In the genomic region with DNA sequence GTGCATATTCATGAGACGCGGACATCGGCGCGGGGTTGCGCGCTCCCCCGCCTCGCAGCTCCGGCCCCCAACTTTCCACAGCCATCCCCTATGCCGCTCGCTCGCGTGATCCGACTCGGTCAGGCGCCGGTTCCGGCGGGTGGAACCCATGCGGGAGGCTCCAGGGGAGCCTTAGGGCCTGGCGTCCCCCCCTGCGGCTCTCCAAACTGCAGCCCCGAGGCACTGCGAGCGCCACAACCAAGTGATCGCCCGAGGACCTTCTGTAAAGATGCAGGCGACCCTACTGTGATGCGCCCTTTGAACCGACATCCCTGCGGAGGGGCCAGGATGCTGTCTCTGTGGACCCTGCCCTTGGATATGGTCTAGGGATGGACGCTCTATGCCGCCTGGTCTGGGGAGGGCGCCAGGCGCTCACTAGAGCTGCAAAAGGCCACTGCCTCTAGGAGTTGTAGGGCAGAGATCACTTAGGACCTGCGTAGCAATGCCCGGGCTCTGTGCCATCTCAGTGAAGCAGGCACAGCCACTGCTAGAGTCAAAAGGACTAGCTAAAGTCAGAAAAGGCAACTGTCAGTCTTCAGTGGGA, we compare ENCODE assay signal across 8 mouse cellular contexts. TPM values are rescaled to one million over a fixed set of nuclear protein-coding genes. Genes with fewer than 3 reads are reported as not detected.
DNase-seq lines count a peak whose midpoint lies in the region; ATAC-seq lines count a peak whose summit lies in the region.

No protein-coding gene starts in this region.

- intact Hi-C loops in heart, postnatal 10 days (cut with DNase I), result loop anchor here (5.0 kb wide), 1 partner anchor 504 kb away; no protein-coding TSS in a partner anchor

- ATAC-seq in common myeloid progenitor, adult 5-6 weeks (replicated peaks; ENCODE audit: low read depth, poor library complexity, severe bottlenecking), result 0 out of 2 replicates have a peak, but pooled peaks have one; percentile 10
- peak; percentile 54 for ATAC-seq in neural tube, embryonic 12.5 days (ENCODE audit: low FRiP score, low read depth)

- H3K27me3 ChIP-seq in limb, embryonic 10.5 days (ENCODE audit: low read depth, poor library complexity, severe bottlenecking), result peaks cover 47% of the 10 kb centered on the region
- H3K27me3 ChIP-seq in neural tube, embryonic 12.5 days (replicated peaks), result peaks cover 11% of the 10 kb centered on the region

- H3K9me3 ChIP-seq in limb, embryonic 10.5 days (replicated peaks), result no peaks in the 10 kb centered on the region
- H3K9me3 ChIP-seq in neural tube, embryonic 12.5 days, result no peaks in the 10 kb centered on the region

- DNase-seq in right cerebral cortex, adult 18-20 months, result peak; percentile 30
- DNase-seq in right cerebral cortex, postnatal 36 days (ENCODE audit: low spot score in 2 of 2), result no peak
- DNase-seq in heart, postnatal 10 days, result peak; percentile 5 to 18
- no peak for DNase-seq in limb, embryonic 10.5 days (ENCODE audit: low spot score)
- DNase-seq in urinary bladder, postnatal 25 days (ENCODE audit: low spot score), result no peak
- DNase-seq in frontal cortex, postnatal 36 days (ENCODE audit: low spot score in 2 of 2), result no peak

- under 1% methylated on average over 38 of the region's 38 CpGs for WGBS in limb, embryonic 10.5 days
- 2% methylated on average over 38 of the region's 38 CpGs for WGBS in neural tube, embryonic 12.5 days

- no peaks in the 10 kb centered on the region for H3K36me3 ChIP-seq in limb, embryonic 10.5 days
- no peaks in the 10 kb centered on the region for H3K36me3 ChIP-seq in neural tube, embryonic 12.5 days

- H3K9ac ChIP-seq in neural tube, embryonic 12.5 days, result peak overlapping the region; percentile 77

- H3K27ac ChIP-seq in limb, embryonic 10.5 days, result peak overlapping the region; percentile 78
- H3K27ac ChIP-seq in neural tube, embryonic 12.5 days, result no peak overlapping the region

- peaks cover 21% of the 10 kb centered on the region for H3K4me1 ChIP-seq in limb, embryonic 10.5 days
- peaks cover 13% of the 10 kb centered on the region for H3K4me1 ChIP-seq in neural tube, embryonic 12.5 days

- H3K4me3 ChIP-seq in limb, embryonic 10.5 days, result peak overlapping the region; percentile 74
- peak overlapping the region; percentile 69 for H3K4me3 ChIP-seq in neural tube, embryonic 12.5 days

- peak overlapping the region; percentile 96 for H3K4me2 ChIP-seq in neural tube, embryonic 12.5 days (replicated peaks)

RNA-seq across cellular contexts. Expression of gene Clstn2, which starts 0.4 kb away (rescaled TPM):
- total RNA-seq in common myeloid progenitor, adult 5-6 weeks (2017), result not detected in 2 replicates
- 1 to 10 TPM; 2.5 TPM for total RNA-seq in heart, postnatal 10 days (2021)
- polyA plus RNA-seq in limb, embryonic 10.5 days (2016; fragmentation: Nextera tagmentation; extraction: Ambion mirVana), result 0.36 and 0.79 TPM in 2 replicates
- 11.6 and 13.7 TPM in 2 replicates for polyA plus RNA-seq in neural tube, embryonic 12.5 days (2016; fragmentation: Nextera tagmentation; extraction: Ambion mirVana)

Comparison
In these comparisons a context has a peak if more than half of its experiments do, and no peak if none do; other contexts are left out.
1. DNase-seq: peak in right cerebral cortex, adult 18-20 months (single experiment) and heart, postnatal 10 days (2 of 2); none in right cerebral cortex, postnatal 36 days (0 of 2), limb, embryonic 10.5 days (single experiment), urinary bladder, postnatal 25 days (single experiment) and frontal cortex, postnatal 36 days (0 of 2).